Mouse (Mus musculus) gastrocnemius, postnatal 25 days (tissue): ENCODE results near the gene Aqp2. TPM values are rescaled to one million over a fixed set of nuclear protein-coding genes. Genes with fewer than 3 reads are reported as not detected.

Source experiments
- DNase-seq: peaks from one replicate; pipeline ENCODE4 v3.0.0; 2022
- total RNA-seq, 2 experiments: library from RNA; stranded (reverse); gene quantifications; 1 replicate in 1 of 2; 2 replicates in 1 of 2; pipeline ENCODE4 v1.2.3; 2021

Aqp2 gene
- total RNA-seq, 2 experiments from 2014 or later: not detected

GRCm38 (mm10) chr15:99590429-99591084, 11.7 kb downstream of the Aqp2 start, which contains the start of gene Aqp5:
TSS of gene Aqp5 (plus strand) at chr15:99590782.
- DNase-seq: no peak

DNA sequence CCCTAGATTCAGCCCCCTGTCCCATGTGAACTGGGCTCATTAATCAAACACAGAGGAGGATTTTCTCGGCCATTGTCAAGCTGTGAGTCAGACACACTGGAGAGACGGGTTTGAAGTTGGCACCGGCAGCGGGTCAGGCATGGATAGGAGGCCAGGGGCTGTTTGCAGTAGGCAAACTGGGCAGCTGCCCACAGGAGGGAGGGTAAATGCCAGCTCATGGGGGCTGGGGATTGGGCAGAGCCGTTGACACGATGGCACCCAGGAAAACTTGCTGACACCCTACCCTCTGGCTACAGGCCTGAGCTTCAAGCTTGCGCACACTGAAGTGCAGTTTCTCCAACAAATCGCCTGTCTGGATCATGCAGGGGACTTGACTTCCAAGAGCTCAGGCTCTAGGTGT, 13.3 kb downstream of the Aqp2 start:
- no peak for DNase-seq

- no peak for DNase-seq
Observed at GRCm38 (mm10) chr15:99592877-99593276, 14.0 kb downstream of the Aqp2 start.

GRCm38 (mm10) chr15:99594951-99595350, 16.1 kb downstream of the Aqp2 start:
- DNase-seq: no peak

DNA sequence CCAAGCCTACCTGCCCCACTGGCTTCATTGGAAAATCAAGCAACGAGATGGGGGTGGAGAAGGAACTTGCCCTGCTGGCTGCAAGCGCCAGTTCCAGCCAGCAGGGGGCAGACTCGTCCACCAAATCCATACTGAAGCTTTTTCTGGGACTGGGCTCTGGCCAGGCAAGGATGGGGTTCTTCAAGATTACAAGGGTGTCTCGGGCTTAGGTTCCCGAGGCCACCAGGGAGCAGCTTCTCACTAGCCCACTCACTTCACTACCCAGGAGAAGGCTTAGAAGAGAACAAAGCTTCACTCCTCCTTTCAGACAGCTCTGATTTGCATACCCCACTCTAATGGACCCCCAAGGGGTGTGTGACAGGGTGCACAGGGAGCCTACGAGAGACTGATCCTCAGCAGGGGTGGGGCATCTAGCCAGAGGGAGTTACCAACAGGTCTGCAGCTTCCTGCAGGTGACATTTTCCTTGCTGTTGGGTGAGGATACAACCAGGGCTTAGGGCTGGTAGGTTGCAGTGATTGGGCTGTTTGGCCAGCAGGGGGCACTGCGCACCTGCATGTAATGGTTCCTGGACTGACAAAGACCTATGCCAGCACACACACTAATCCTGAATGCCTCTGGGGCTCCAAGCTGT, 17.3 kb downstream of the Aqp2 start:
- peak; percentile 73 for DNase-seq

DNA sequence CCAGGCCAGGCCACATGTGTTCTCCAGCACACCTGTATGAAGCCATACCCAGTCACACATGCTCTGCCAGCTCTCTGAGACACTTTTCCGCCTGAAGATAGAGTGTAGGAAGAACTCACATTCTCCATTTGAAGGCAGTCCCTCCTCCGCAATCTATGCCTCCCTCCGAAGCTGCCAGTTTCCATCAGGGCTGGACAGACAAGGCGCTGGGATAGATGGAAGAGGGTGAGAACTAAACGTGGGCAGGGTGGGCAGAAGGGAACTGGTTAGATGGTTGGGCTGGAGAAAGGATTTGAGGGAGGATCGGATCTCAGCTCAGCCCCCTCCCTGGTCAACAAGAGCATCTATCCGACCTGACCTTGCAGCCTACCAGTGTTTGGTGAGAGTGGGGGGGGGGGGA, 18.0 kb downstream of the Aqp2 start:
- DNase-seq: no peak

- no peak for DNase-seq
Observed at GRCm38 (mm10) chr15:99597596-99597995, 18.7 kb downstream of the Aqp2 start.

DNA sequence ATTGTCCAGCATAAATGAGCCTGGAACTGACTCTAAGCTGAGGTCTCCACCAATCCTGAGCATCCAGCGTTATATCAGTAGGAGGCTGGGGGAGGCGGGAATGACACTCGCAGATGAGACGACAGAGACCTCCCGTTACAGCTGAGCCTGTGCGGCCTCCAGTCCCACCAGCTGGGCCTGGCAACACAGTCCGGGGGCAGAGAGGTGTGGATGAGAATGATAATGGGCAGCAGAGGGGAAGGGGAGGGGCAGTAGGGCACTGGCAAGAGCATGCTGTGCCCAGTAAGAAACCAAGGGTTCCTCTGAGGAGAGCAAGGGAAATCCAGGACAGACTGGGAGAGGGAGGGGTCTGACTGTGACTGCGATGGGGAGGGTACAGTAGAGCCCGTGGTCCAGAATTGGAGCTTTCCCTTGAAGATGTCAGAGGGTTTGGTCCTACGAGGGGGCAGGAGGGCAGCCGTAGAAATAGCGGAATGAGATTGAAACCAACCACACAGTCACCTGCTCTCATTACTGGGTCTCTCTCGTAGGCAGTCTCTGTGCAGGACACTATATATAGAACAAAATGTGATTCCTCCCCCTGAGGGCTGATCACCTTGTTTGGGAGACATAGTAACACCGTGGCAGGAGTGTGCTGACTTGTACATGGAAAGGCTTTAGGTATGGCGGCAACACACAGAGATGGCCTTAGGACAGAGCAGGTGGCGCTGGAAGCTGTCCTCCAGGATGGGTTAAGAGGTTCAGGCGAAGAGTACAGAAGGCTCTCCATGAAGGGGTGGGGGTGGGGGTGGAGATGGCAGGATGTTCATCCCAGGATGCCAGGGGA, 20.6 kb downstream of the Aqp2 start:
- no peak for DNase-seq

DNA sequence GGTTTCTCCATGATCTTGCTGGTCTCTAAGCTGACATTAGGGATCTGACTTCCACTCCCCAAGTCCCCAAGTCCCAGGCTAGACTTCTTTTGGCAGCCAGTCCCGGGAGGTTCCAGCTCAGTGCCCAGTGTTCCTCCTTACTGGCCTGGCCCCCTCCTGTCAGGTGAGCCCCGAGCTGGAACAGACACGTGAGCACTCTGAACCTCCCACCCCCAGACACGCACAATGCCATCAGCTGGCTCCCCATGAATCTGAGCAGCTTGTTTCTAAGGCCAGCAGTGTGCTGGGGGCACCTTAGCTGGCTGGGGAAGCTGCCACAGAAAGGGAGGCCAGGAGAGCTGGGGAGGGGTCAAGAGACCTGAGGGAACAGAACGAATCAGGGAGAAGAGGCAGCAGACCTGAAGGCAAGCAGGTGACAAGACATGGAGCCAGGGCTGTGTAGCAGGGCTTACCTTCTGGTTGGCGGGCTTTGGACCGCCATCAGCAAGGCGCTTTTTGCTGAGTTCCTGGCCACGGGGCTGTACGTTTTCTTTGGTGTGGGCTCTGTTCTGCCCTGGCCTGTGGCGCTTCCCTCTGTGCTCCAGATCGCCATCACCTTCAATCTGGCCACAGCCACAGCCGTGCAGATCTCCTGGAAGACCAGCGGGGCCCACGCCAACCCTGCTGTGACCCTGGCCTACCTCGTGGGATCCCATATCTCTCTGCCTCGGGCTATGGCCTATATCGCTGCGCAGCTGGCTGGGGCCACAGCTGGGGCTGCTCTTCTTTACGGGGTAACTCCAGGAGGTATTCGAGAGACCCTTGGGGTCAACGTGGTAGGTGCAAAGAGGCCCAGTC, 22.3 kb downstream of the Aqp2 start, which contains the start of gene Aqp6:
Gene Aqp6, plus strand, starts transcription at position 415 of the 837 bp plus-strand sequence.
- DNase-seq: no peak

GRCm38 (mm10) chr15:99601823-99602120, 22.9 kb downstream of the Aqp2 start:
- no peak for DNase-seq

DNA sequence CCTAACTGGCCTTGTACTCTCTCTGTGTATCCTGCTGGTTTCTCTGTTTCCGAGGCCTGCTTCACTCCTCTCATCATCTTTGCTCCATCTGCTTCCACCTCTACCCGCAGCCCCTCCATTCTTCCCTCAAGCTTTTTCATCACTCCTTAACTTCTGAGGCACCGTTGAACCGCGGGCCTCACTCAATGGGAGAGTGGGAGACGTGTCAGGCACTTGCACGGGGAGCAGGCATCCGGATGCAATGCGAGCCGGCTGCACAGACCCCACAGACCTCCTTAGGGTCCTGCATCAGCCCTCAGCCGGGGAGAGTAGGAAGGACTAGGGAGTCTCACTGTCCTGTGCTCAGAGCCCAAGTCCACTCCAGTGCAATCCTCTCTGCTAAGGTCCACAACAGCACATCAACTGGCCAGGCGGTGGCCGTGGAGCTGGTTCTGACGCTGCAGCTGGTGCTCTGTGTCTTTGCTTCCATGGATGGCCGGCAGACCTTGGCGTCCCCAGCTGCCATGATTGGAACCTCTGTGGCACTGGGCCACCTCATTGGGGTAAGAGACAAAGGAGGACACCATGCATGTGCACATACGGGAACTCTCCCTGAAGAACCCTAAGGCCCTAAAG, 23.5 kb downstream of the Aqp2 start:
- DNase-seq: no peak

- no peak for DNase-seq
Observed at GRCm38 (mm10) chr15:99603216-99603615, 24.4 kb downstream of the Aqp2 start.

DNA sequence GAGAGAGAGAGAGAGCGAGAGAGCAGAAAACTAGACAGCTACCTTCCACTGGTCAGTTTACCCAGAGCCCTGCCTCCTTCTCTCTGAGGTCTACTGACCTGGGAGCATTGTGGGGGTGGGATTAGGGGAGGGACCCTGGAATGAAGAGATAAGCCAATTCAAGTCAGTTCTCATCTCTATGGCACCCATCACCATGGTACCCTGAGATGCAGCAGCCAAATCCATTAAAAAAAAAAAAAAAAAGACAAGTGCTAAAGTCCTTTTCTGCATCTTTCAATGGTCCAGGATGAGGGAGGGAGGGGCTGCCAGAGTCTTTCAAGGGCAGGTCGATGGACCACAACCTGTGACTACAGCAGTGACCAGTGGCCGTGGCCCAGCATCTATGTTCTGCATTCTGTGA, 26.7 kb downstream of the Aqp2 start:
- DNase-seq: no peak

DNA sequence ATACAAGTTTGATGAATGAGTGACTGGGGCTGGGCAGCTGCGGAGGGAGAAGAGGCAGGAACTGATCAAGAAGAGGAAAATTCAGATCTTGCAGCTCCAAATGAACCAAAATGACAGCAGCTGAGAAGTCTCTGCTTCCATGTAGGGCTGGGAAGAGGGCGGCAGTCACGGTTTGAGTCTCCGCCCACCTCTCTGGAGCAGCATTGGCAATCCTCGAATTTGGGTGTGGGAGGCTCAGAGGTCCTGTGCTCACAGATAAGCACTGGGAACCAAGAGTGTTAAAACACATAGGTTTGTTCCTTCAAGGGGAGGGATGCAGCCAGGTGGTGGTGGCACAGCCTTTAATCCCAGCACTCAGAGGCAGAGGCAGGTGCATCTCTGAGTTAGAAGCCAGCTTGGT, 27.7 kb downstream of the Aqp2 start:
- DNase-seq: no peak

- DNase-seq: no peak
Observed at GRCm38 (mm10) chr15:99607388-99608113, 28.7 kb downstream of the Aqp2 start.

GRCm38 (mm10) chr15:99608382-99609125, 29.7 kb downstream of the Aqp2 start:
- no peak for DNase-seq

DNA sequence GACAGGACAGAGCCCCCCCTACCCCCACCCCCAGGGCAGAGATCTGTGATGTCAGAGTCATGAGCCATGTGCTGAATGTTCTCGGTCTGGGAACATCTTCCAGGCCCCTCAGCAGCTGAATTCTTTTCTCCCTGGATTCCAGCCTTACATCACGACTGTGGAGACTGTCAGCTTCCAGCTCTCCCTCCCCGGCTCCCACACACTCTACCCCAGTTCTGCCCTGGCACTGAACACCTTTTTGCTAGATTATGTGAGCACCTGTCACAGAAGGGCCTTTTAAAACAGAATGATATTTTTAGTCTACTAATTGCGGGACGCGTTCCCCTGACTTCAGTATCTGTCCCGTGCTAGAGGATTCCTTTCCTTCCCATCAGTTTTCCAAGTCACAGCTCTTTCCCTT, 32.7 kb downstream of the Aqp2 start:
- no peak for DNase-seq

GRCm38 (mm10) chr15:99614273-99614672, 35.4 kb downstream of the Aqp2 start:
- DNase-seq: no peak

GRCm38 (mm10) chr15:99614753-99615152, 35.9 kb downstream of the Aqp2 start:
- peak; percentile 22 for DNase-seq

- no peak for DNase-seq
Observed at GRCm38 (mm10) chr15:99615246-99615645, 36.4 kb downstream of the Aqp2 start.
